10 mouse cellular contexts compared by ENCODE assay signal in genomic region chr13:63246332-63246940, GRCm38 (mm10).
DNase-seq lines count a peak whose midpoint lies in the region; ATAC-seq and TF ChIP-seq lines count a peak whose summit lies in the region.
"Had no signal": no experiment of that assay in that cellular context is flagged by ENCODE, and none has a peak within 500 bp of the region (broad histone marks: within the 10 kb centered on the region; RNA-seq: fewer than 3 reads in every experiment).

No protein-coding gene starts in this region.

- ATAC-seq in liver, postnatal 0 days = no peak
- ATAC-seq in liver, embryonic 11.5 days (replicated peaks; ENCODE audit: low FRiP score) = no peak
- ATAC-seq in erythroblast, adult 5-6 weeks (replicated peaks; ENCODE audit: low FRiP score, poor library complexity, severe bottlenecking) = peak; percentile 43; the same call in 1 of the 2 replicates

- 67% methylated on average over 12 of the region's 12 CpGs for WGBS in liver, postnatal 0 days (ENCODE audit: insufficient replicate concordance)
- 73% methylated on average over 12 of the region's 12 CpGs for WGBS in liver, embryonic 11.5 days
- 25% methylated on average over 12 of the region's 12 CpGs for WGBS in macrophage (ENCODE audit: missing documents)

- no peak overlapping the region for H3K4me2 ChIP-seq in liver, postnatal 0 days (ENCODE audit: low read depth, low read length)
- H3K4me2 ChIP-seq in liver, embryonic 11.5 days = no peak overlapping the region

- peaks cover 14% of the 10 kb centered on the region for H3K36me3 ChIP-seq in liver, postnatal 0 days (replicated peaks; ENCODE audit: insufficient read depth, low read length)
- H3K36me3 ChIP-seq in liver, embryonic 11.5 days (ENCODE audit: control insufficient read depth, insufficient read depth, low read length) = no peaks in the 10 kb centered on the region; the same call in 1 of the 2 replicates
- H3K36me3 ChIP-seq in macrophage (ENCODE audit: inconsistent target) = no peaks in the 10 kb centered on the region

- no peak overlapping the region for H3K9ac ChIP-seq in liver, postnatal 0 days (replicated peaks)
- H3K9ac ChIP-seq in liver, embryonic 11.5 days (ENCODE audit: low read depth, low read length) = no peak overlapping the region
- H3K9ac ChIP-seq: liver, embryonic 14.5 days had no signal

- peak; percentile 31; the same call in 1 of the 2 replicates for TF ChIP-seq EP300 in liver, postnatal 0 days (IDR thresholded peaks at IDR 0.05; ENCODE audit: low read depth)

- H3K4me1 ChIP-seq in liver, postnatal 0 days (ENCODE audit: insufficient read depth) = peaks cover 22% of the 10 kb centered on the region
- H3K4me1 ChIP-seq in liver, embryonic 11.5 days (replicated peaks; ENCODE audit: control insufficient read depth, insufficient read depth, low read length) = no peaks in the 10 kb centered on the region; the same call in 1 of the 2 replicates

- H3K27me3 ChIP-seq in liver, postnatal 0 days (ENCODE audit: insufficient read depth, low read length) = no peaks in the 10 kb centered on the region
- H3K27me3 ChIP-seq in liver, embryonic 11.5 days (replicated peaks; ENCODE audit: control insufficient read depth, insufficient read depth, low read length) = no peaks in the 10 kb centered on the region

- DNase-seq in adrenal gland, adult (ENCODE audit: inconsistent age in 2 of 2, low spot score in 1 of 2) = peak; percentile 56 to 87
- DNase-seq in adrenal gland, adult 8-10 months = no peak
- no peak for DNase-seq in liver, postnatal 0 days
- no peak for DNase-seq in liver, embryonic 11.5 days (ENCODE audit: low spot score)
- DNase-seq in left cerebral cortex, postnatal 10 days (ENCODE audit: extremely low spot score in 1 of 2, low spot score in 2 of 2) = no peak
- no peak for DNase-seq in spleen, adult 18-20 months
- DNase-seq: thymus, postnatal 4 days had no signal

- no peaks in the 10 kb centered on the region for H3K9me3 ChIP-seq in liver, postnatal 0 days (ENCODE audit: low read length)
- no peaks in the 10 kb centered on the region for H3K9me3 ChIP-seq in liver, embryonic 11.5 days (ENCODE audit: control insufficient read depth, low read length)

- no peak overlapping the region for H3K4me3 ChIP-seq in liver, postnatal 0 days (ENCODE audit: low read depth, low read length)
- no peak overlapping the region for H3K4me3 ChIP-seq in liver, embryonic 11.5 days (ENCODE audit: low read depth, low read length)
- peak overlapping the region; percentile 1; the same call in 1 of the 2 replicates for H3K4me3 ChIP-seq in macrophage (ENCODE audit: inconsistent target)

- peaks cover 100% of the 10 kb centered on the region for H3K79me2 ChIP-seq in macrophage (ENCODE audit: inconsistent target)

- no peak overlapping the region for H3K27ac ChIP-seq in liver, postnatal 0 days (ENCODE audit: low read depth)
- H3K27ac ChIP-seq in liver, embryonic 11.5 days (ENCODE audit: low read depth, low read length) = no peak overlapping the region
- H3K27ac ChIP-seq in macrophage = peak overlapping the region; percentile 100
- H3K27ac ChIP-seq: liver, embryonic 14.5 days had no signal

- no peak for TF ChIP-seq CTCF in liver, postnatal 0 days (IDR thresholded peaks at IDR 0.05; ENCODE audit: low read depth)

- intact Hi-C loops in left cerebral cortex, postnatal 10 days (cut with DNase I) = loop anchor here (10.0 kb wide), 1 partner anchor 302 kb away; no protein-coding TSS in a partner anchor

Comparison
In these comparisons a context has a peak if more than half of its experiments do, and no peak if none do; other contexts are left out.
1. DNase-seq: peak in adrenal gland, adult (2 of 2); none in adrenal gland, adult 8-10 months (single experiment), liver, postnatal 0 days (single experiment), liver, embryonic 11.5 days (single experiment), left cerebral cortex, postnatal 10 days (0 of 2) and spleen, adult 18-20 months (0 of 2).